Mouse (Mus musculus): ENCODE results near the gene Cox10.

Cox10 gene

DNA sequence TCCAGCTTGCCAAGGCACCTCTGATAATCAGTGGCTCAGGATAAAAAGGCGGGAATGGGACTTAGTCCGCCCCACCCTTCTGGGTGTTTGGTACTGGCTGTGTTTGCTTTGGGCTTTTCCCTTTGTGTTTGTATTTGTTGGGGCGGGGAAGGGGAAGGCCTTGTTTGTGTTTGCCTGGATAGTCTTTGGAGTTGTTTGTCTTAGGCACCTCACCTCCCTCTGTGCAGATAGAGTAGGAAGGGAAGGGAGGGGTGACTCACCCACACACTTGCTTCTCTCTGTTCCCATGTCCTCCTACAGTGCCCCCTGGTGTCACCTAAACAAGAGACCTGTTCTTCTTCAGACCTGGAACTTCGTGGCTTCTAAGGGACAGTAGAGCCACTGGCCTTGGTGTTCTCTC is 122.1 kb downstream of the Cox10 start:
- no peak for DNase-seq (ENCODE audit: inconsistent ontology term)

GRCm38 (mm10) chr11:63956748-63957147 is 122.5 kb downstream of the Cox10 start:
- no peak for DNase-seq (ENCODE audit: inconsistent ontology term)

DNA sequence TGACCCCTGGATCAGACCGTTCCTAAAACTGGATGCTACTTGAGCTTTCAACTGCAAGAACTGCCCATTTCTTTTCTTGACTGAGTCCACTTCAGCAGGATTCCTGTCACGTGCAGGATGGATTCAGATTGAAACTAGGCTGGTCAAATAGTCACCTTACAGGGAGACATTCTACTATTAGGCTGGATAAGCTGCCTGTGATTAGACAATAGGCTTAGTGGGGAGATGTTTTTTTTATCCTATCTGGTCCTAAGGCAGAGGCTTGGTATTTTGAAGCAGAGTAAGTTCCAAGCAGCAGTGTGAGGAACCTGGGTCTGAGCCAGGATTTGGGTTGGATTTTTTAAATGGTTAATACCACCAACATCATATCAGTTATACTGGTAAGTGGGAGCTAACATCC is 125.4 kb downstream of the Cox10 start:
- no peak for DNase-seq (ENCODE audit: inconsistent ontology term)

- DNase-seq (ENCODE audit: inconsistent ontology term), result peak; percentile 75
Measured at GRCm38 (mm10) chr11:63952743-63953191, 126.5 kb downstream of the Cox10 start.

DNA sequence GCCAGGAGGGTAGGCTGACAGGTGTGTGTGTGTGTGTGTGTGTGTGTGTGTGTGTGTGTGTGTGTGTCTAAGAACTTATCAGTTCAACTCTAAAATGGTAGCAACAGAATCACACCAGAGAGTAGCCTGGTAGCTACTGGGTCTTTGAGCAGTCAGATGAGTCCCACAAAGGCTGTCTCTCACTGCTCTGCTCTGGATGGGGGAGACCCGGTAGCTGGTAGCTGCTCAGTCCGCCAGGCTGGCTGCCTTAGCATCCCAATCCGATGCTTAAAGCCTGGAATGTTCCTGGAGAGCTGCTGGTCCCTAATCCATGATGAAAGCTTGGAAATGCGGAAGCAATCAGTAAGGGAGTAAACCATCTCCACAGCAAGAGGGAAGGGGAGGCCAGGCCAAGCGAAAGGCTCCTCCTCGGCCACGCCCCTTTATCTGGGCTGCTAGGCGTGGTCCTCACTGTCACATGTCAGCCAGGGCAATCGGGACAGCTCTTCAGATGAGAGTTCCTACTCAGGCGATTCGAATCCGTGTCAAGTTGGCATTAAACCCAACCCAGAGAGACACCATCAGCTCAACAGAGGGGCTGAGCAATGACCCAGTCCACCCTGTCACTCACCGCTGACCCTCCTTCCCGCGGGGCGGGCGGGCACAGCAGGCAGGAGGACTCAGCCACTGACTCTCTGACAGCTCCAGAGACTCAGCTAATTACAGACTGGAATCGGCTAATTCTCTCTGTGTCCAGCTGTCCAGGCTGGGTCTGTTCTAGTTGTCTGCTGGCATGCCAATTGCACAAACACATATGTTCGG is 127.2 kb downstream of the Cox10 start:
- peak; percentile 80 for DNase-seq (ENCODE audit: inconsistent ontology term)

- no peak for DNase-seq (ENCODE audit: inconsistent ontology term)
Measured at GRCm38 (mm10) chr11:63948371-63948770, 130.9 kb downstream of the Cox10 start.

DNA sequence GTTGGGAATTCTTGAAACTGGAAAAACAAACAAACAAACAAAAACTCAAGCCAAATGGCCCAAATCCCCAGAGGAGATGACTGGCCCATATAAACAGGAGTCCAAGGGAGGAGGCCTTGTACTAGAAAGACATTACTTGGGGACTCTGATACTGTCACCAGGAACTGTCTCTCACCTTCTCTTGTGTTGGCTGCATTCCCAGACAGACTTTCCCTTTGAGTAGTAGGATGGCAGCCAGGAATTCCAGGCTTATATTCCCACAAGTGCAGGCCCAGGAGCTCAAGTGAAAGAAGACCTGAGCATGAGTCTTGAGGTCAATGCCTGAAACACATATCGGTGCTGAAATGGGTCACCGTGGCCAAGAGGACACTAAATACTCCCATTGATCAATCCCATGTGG is 132.2 kb downstream of the Cox10 start:
- no peak for DNase-seq (ENCODE audit: inconsistent ontology term)

DNA sequence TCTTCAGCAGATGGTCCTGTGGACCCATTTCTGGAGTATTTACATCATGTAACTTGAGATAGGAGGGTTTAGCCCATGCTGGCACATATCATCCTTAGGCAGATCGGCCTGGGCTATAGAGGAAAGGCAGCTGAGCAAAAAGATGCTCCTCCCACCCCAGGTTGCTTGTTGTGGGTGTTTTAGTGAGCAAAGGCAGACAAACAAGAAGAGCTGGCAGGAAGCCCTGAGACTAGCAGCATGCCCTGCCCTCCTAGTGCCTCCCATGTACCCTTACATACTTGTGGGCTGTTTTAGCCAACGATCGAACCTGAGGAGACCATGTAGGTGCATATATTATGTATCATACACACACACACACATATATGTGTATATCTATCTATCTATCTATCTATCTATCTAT is 135.3 kb downstream of the Cox10 start:
- no peak for DNase-seq (ENCODE audit: inconsistent ontology term)

GRCm38 (mm10) chr11:63943268-63943890 is 135.9 kb downstream of the Cox10 start:
- DNase-seq (ENCODE audit: inconsistent ontology term), result no peak

- DNase-seq (ENCODE audit: inconsistent ontology term), result no peak
Measured at GRCm38 (mm10) chr11:63942177-63942576, 137.1 kb downstream of the Cox10 start.

DNA sequence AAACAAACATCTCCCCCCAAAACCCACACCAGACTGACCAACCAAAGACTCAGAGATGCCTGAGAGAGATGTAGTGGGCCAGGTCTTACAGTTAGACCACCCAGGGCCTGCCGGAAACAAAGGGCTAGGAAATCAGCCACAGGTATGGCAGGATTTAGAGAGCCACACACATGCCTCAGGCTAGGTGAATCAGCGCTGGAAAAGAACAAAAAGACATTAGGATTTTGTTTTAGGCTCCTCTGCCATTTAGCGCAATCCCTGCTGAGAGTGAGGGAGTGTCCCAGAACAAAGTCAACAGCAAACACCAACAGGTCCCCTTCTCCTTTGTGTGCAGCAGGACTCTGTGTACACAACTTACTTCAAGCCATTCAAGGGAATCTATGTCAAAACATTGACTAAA is 142.6 kb downstream of the Cox10 start:
- no peak for DNase-seq (ENCODE audit: inconsistent ontology term)

- no peak for DNase-seq (ENCODE audit: inconsistent ontology term)
Measured at GRCm38 (mm10) chr11:63926901-63927300, 152.4 kb downstream of the Cox10 start.

DNA sequence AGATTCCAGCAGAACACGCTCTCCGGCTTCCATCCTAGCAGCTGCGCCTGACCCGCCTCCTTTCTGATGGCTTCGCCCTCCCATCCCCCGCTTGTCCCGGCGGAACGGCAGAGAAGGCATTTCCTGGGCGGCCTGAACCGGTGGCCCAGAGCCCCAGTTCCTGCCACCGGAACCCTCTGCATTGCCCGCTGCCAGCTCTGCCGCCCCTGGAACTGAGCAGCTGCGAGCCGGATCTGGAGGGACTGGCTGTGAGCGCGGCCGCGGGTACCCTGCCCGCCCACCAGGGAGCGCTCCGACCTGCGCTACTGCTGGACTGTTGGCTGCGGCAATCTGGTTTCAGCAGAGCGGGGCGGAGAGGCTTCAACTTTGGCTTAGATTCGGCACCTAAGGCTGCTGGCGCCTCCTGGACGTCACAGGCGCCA is 154.1 kb downstream of the Cox10 start:
- DNase-seq (ENCODE audit: inconsistent ontology term), result peak; percentile 81

GRCm38 (mm10) chr11:63924286-63924930 is 154.9 kb downstream of the Cox10 start:
- DNase-seq (ENCODE audit: inconsistent ontology term), result no peak

DNA sequence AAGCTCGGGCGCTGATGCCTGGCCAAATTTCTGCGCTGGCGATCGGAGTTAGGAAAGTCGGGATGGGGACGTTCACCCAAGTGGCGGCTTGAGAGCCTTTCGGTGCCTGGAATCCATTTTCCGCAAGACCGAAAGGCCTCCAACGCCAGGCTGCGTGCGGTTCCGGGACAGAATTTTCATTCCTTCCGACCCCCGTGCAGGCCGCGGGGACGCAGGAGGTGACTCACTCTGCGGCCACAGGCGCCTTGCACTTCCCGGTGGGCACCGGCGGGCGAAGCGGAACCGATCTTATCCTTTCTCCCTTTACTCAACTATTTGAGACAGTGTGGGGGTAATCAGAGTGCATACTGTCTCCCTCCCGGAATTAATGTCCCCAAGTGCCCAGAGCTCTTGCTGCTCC is 155.9 kb downstream of the Cox10 start:
- peak; percentile 35 for DNase-seq (ENCODE audit: inconsistent ontology term)

DNA sequence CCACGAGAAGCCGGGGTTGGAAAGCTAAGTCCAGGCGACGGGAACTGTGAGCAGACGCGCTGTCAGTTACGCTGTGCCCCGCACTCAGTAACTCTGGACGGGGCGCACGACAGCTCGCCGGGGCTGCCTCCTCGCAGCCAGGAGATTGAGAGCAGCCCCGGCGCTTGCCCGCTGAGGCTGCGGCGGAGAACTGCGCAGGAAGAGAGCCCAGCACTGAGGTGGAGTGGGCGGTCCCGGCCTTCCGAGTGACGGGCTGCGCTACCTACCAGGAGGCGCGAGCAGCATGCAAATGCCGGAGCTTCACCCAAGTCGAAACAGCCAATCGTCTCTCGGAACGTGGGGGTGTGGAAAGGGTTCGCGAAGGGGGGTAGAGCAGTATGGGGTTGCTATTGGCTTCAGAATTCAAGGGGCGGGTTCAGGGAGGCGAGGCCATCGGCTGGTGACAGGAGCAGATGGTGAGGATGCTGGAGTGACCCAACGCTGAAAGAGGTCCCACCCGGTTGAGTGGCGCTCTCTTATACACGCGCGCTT is 157.1 kb downstream of the Cox10 start, which contains the start of gene Hs3st3b1:
TSS of gene Hs3st3b1 (minus strand) at position 200 of the 531 bp plus-strand sequence.
- peak; percentile 98 for DNase-seq (ENCODE audit: inconsistent ontology term)

GRCm38 (mm10) chr11:63921044-63921951 is 158.0 kb downstream of the Cox10 start:
- DNase-seq (ENCODE audit: inconsistent ontology term), result peak; percentile 35

- peak; percentile 79 for DNase-seq (ENCODE audit: inconsistent ontology term)
Measured at GRCm38 (mm10) chr11:63920531-63920930, 158.7 kb downstream of the Cox10 start.

GRCm38 (mm10) chr11:63919211-63920098 is 159.8 kb downstream of the Cox10 start:
- DNase-seq (ENCODE audit: inconsistent ontology term), result no peak

Data from Muller cell, postnatal 12 days (primary cell).